Mouse (Mus musculus): ENCODE results near the gene Ankrd52. TPM values are rescaled to one million over a fixed set of nuclear protein-coding genes. Genes with fewer than 3 reads are reported as not detected.
"Not testable (repeated sequence)": the region's sequence is repeated elsewhere in the genome, so short reads cannot be mapped to it uniquely, and the experiment has no call there.

Ankrd52 gene
- total RNA-seq (2015): 48.6 and 48.9 TPM in 2 replicates
- total RNA-seq (2017): 9.0 and 11.6 TPM in 2 replicates

- ATAC-seq (replicated peaks; ENCODE audit: poor library complexity): peak; percentile 62
Measured at GRCm38 (mm10) chr10:128376455-128377211, at the start of gene Ankrd52. Gene Ankrd52, plus strand, starts transcription at chr10:128377115.

- ATAC-seq (replicated peaks; ENCODE audit: poor library complexity): no peak
Measured at GRCm38 (mm10) chr10:128327610-128328009, 49.3 kb upstream of the Ankrd52 start.

- ATAC-seq (replicated peaks; ENCODE audit: poor library complexity): not testable (repeated sequence)
Measured at GRCm38 (mm10) chr10:128332358-128333249, 44.3 kb upstream of the Ankrd52 start.

GRCm38 (mm10) chr10:128335582-128335981, 41.3 kb upstream of the Ankrd52 start:
- peak; percentile 35 for ATAC-seq (replicated peaks; ENCODE audit: poor library complexity)

- no peak for ATAC-seq (replicated peaks; ENCODE audit: poor library complexity)
Measured at GRCm38 (mm10) chr10:128336195-128336594, 40.7 kb upstream of the Ankrd52 start.

- no peak for ATAC-seq (replicated peaks; ENCODE audit: poor library complexity)
Measured at GRCm38 (mm10) chr10:128336597-128336996, 40.3 kb upstream of the Ankrd52 start.

GRCm38 (mm10) chr10:128337306-128338181, 39.4 kb upstream of the Ankrd52 start, which contains the start of gene Cs:
Gene Cs, plus strand, starts transcription at chr10:128337734.
- ATAC-seq (replicated peaks; ENCODE audit: poor library complexity): peak; percentile 81

- peak; percentile 18; the same call in 1 of the 2 replicates for ATAC-seq (replicated peaks; ENCODE audit: poor library complexity)
Measured at GRCm38 (mm10) chr10:128338415-128338814, 38.5 kb upstream of the Ankrd52 start.

GRCm38 (mm10) chr10:128338948-128339347, 38.0 kb upstream of the Ankrd52 start:
- ATAC-seq (replicated peaks; ENCODE audit: poor library complexity): no peak

GRCm38 (mm10) chr10:128340257-128340656, 36.7 kb upstream of the Ankrd52 start:
- peak; percentile 5; the same call in 1 of the 2 replicates for ATAC-seq (replicated peaks; ENCODE audit: poor library complexity)

- no peak for ATAC-seq (replicated peaks; ENCODE audit: poor library complexity)
Measured at GRCm38 (mm10) chr10:128343436-128343835, 33.5 kb upstream of the Ankrd52 start.

- ATAC-seq (replicated peaks; ENCODE audit: poor library complexity): peak; percentile 95
Measured at GRCm38 (mm10) chr10:128344568-128345275, 32.2 kb upstream of the Ankrd52 start.

GRCm38 (mm10) chr10:128347541-128347940, 29.4 kb upstream of the Ankrd52 start:
- no peak for ATAC-seq (replicated peaks; ENCODE audit: poor library complexity)

GRCm38 (mm10) chr10:128358796-128359195, 18.1 kb upstream of the Ankrd52 start:
- ATAC-seq (replicated peaks; ENCODE audit: poor library complexity): peak; percentile 82

GRCm38 (mm10) chr10:128359226-128359625, 17.7 kb upstream of the Ankrd52 start:
- no peak for ATAC-seq (replicated peaks; ENCODE audit: poor library complexity)

GRCm38 (mm10) chr10:128361836-128362235, 15.1 kb upstream of the Ankrd52 start:
- no peak for ATAC-seq (replicated peaks; ENCODE audit: poor library complexity)

GRCm38 (mm10) chr10:128362568-128362967, 14.3 kb upstream of the Ankrd52 start:
- peak; percentile 57 for ATAC-seq (replicated peaks; ENCODE audit: poor library complexity)

- ATAC-seq (replicated peaks; ENCODE audit: poor library complexity): no peak
Measured at GRCm38 (mm10) chr10:128367899-128368401, 9.0 kb upstream of the Ankrd52 start.

- peak; percentile 76 for ATAC-seq (replicated peaks; ENCODE audit: poor library complexity)
Measured at GRCm38 (mm10) chr10:128368402-128369217, 8.3 kb upstream of the Ankrd52 start, which contains the start of gene Coq10a. Gene Coq10a, minus strand, starts transcription at chr10:128368997.

Measured in megakaryocyte progenitor cell, adult 5-6 weeks (primary cell).